Mouse (Mus musculus) embryo, embryonic 11.5 days (tissue): ENCODE results near the gene Tmco1.

Source experiments
- DNase-seq: peaks from one replicate; pipeline ENCODE4 v3.0.0-alpha.2; 2012; ENCODE audit warnings: low read depth, low spot score

Gene Tmco1

GRCm38 (mm10) chr1:167369905-167370304 lies 61.7 kb downstream of the Tmco1 start:
- peak; percentile 79 for DNase-seq

GRCm38 (mm10) chr1:167372739-167373138 lies 64.6 kb downstream of the Tmco1 start:
- DNase-seq: no peak

- DNase-seq: peak; percentile 42
These were observed 66.0 kb downstream of the Tmco1 start for GRCm38 (mm10) chr1:167374003-167374784.

GRCm38 (mm10) chr1:167374942-167375341 lies 66.8 kb downstream of the Tmco1 start:
- no peak for DNase-seq

- no peak for DNase-seq
These were observed 69.8 kb downstream of the Tmco1 start for GRCm38 (mm10) chr1:167378019-167378418.

GRCm38 (mm10) chr1:167379751-167380150 lies 71.6 kb downstream of the Tmco1 start:
- no peak for DNase-seq

- no peak for DNase-seq
These were observed 72.0 kb downstream of the Tmco1 start for GRCm38 (mm10) chr1:167380223-167380622.

- DNase-seq: no peak
These were observed 73.2 kb downstream of the Tmco1 start for GRCm38 (mm10) chr1:167381050-167382015.

GRCm38 (mm10) chr1:167382316-167382715 lies 74.1 kb downstream of the Tmco1 start:
- DNase-seq: no peak

GRCm38 (mm10) chr1:167382763-167383162 lies 74.6 kb downstream of the Tmco1 start:
- DNase-seq: no peak

GRCm38 (mm10) chr1:167383178-167383577 lies 75.0 kb downstream of the Tmco1 start:
- no peak for DNase-seq
